Mouse (Mus musculus) c-Kit-positive CD71-negative TER-119-negative erythroid progenitor cells, embryonic 14.5 days (primary cell): ENCODE measurements at regions not wholly inside any gene's neighbourhood (a gene's known extent, or its start where the extent isn't known, plus 50 kb on each side); places are given as distances from the start of the nearest gene placed in this dataset.
"Not testable (repeated sequence)": the region's sequence is repeated elsewhere in the genome, so short reads cannot be mapped to it uniquely, and the experiment has no call there.

ENCODE experiments used
- DNase-seq: peaks from one replicate; pipeline ENCODE4 v3.0.0-alpha.2; 2013; ENCODE audit warnings: low read depth

DNA sequence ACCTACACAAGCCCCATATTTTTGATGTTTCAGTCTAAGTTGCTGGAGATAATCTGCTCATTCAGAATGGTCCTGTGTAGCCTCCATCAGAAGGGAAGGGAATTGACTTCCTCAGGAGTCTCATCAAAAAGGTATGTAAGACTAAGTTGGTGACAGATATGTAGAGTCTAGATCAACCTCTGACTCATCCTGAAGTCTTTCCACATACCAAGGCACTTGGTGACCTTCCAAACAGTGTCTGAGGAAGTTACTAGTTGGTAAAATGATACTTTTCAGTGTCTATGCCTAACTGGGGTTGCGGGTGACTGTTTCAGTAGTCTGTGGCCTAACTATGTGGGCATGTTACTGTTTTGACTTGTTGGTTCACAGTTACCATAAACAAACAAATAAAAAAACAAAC lies 133.0 kb upstream of the Plcb4 start:
- no peak for DNase-seq

DNA sequence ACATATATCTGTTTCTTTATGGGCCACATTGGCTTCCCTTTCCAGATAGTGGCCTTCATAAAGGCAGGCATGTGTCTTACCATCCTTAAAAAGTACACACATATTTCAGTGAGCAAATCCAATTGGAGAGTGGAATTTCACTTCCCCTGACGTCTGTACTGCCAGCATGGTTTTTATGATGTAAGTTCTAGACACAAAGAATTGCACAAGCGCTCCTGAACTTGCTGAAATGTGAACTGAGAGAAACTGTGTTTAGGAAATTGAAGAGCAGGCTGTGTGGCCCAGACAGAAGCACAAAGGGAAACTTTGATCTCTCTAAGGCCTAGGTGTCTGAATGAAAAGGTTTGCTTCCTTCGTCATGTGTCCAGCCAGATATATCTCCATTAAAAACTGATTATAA lies 129.2 kb upstream of the Plcb4 start:
- no peak for DNase-seq

DNA sequence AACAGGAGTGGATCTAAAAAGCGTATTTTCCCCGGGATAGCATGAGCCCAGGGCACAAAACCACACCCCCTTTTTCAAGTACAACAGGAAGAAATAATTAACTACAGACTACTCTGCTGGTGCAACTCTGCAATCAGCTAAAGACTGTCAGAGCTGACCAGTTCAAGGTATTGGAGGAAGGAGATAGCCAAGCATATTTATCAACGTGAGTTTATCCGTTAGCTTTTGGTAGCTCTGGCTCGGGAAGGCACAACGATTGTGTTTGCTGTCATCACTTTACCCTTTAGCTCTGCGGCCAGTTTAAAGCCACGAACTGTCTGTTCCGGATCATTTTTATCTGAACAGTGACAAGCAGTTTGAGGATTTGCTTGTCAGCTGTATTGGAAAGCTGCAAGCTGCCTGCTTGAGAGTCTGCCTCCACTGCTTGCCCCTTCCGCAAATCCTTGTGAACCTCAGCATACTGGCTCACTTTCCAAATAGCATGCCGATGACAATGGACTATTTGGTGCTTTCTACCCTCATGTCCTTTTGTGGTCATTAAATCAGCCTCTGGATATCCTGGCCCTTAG lies 122.4 kb upstream of the Plcb4 start:
- DNase-seq = no peak

DNA sequence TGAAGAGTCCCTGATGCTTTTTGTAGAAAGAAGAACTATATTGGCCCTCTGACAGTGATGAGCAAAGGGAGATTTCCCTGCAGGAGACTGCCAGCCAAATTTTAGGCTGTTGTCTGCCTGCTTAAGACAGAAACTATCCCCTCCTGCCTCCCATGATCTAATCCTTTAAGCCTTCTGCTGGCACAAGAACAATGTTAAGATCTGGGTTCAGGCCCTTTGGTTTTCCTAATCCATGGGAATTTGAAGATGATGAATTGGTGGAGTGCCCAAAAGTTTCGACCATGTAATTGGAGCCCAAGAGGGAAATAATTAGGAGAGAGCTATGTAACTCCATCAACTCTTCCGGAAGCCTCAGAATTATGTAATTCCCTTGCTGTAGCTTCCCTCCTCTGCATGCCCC lies 120.8 kb upstream of the Plcb4 start:
- DNase-seq = no peak

DNA sequence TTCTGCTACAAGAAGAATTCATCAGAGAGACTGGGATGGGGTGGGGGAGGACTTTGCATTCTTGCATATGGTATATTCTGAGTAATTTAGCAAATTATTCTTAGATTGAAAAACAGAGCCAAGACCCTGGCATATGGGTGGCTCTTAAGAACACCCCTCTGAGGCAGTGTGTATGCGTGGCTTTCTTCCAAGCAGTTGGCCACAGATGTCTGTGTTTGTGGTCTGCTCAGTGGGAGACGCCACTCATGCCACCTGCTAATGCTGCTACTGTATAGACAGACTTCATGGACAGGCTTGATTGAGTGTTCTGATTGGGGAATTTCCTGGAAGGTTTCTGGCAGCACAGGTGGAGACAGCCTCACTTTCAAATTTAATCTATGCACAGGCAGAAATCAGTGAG lies 117.8 kb upstream of the Plcb4 start:
- DNase-seq = no peak

DNA sequence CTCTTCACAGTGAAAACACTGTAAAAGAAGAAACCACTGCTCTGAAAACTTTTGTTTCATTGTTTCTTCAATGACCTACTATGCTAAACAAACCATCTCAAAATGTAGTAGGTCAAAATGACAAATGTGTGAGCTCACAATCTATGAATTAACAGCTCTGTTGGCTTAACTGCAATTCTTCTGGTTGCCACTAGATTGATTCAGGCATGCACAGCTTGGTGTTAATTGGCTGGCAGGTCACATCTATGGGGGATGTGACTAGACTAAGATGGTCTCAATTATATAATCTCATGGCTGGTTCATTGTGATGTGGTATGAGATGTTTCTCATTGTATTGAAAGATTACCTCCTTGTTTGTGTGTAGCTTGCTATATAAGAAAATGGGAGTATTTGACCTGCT lies 116.9 kb upstream of the Plcb4 start:
- no peak for DNase-seq

DNA sequence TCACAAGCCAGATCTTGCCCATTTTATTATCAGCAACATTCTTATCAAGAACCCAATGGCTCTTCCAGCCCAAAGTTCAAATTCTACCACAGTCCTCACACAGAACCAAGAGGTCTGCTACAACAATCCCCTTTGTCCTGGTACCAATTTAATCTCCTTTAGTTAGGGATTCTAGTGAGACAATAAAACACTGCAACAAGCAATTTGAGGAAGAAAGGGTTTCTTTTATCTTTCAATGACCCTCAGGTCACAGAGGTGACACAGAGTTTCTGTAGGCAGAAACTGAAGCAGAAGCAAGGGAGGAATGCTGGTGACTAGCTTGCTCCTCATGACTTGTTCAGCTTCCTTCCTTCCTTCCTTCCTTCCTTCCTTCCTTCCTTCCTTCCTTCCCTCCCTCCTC lies 113.9 kb upstream of the Plcb4 start:
- no peak for DNase-seq

DNA sequence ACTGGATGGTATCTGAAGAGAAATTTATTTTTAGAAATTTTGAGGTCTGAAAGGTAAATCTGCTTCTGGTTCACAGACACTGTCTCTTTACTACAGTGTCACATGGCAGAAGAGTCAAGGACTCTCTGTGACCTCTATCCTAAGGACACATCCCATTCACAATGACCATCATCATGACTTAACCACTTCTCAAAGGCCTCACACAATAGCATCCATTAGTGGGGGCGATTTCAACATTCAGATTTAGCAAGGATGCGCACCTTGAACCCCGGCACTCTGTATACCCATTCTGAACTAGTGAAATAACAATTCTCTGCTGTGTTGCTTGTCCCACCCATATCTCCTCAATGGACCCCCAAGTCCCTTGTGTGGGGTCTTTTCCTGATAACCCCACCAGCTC lies 110.8 kb upstream of the Plcb4 start:
- DNase-seq = no peak

DNA sequence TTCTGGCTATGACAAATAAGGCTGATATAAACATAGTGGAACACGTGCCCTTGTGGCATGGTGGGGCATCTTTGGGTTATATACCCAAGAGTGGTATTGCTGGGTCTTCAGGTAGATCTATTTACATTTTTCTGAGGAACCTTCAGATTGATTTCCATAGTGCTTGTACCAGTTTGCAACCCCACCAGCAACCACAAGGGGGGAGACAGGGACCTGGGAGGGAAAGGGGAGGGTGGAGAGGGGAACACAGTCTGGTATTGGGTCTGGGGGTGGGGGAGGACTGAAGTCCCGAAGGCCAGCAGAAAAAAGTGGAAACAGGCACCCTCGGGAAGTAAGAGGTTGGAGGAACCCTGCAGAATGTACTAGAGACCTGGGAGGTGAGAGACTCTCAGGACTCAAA lies 105.8 kb upstream of the Plcb4 start:
- no peak for DNase-seq

DNA sequence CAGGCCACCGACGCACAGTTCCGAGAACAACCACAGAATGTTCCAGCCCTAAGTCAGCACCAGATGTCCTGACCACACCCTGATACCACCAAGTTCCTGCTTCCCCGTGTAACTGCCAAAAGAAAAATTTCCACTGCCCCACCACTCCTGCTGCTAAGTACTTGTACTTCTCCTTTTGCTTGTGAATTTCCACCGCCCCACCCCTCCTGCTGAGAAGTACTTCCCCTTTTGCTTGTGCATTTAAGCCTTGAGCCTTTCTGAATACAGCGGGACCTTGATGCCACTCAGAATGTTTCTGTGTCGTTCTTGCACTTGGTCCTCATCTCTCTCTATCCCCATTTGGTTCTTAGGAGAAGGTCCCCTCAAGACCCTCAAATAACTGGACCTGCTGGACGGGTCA lies 100.8 kb upstream of the Plcb4 start:
- not testable (repeated sequence) for DNase-seq

DNA sequence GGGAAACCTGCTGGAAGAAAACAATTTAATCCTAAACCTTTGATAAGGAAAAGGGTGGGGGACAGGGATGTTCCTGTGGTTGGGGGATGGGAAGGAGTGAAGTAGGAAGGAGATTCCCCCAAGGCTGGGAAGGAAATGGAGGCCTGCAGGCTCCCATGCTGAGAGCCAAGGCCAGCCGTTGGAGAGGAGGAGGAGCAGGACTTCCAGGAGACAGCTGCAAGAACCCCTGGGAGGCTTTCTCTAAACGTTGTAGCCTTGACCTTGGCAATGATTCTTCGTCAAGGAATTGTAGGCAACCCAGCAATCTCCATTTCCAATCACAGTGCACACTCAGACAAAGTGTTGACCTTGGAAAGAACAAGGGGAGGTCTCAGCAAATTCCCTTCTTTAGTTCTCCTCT lies 99.5 kb upstream of the Plcb4 start:
- no peak for DNase-seq

DNA sequence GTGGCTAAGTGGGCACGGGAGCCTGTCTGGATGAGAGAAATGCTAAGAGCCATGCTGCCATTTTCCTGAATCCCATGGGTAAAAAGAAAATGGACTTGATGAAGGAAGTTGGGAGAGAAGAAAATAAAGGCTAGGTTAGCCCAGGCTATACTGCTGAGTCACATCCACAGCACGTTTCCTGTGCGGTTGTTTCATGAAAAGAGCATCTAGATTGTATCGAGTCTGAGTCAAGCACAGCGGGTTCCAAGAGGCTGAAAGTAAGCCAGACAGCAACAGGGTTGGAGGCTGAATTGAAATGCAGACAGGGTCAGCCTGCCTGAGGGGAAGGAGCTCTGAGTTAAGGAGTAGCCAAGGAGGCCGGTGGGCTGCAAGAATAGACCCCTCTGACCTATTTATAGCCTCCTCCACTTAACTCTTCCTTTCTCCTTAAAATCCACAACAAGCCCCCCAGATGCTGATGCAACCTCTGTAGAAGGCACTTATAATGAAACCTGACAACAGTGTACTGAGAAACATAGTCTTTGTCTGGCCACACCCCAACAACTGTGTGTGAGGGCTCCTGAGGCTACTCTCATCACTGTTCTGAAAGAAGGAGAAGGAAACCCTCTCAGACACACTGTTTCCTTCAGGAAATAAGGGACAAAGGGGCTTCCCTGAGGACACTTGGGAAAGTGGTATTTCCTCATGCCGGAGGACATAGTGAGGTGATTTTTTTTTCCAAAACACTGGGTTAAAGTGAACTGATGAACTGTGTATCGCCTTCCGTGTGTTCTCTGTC lies 98.7 kb upstream of the Plcb4 start:
- no peak for DNase-seq

DNA sequence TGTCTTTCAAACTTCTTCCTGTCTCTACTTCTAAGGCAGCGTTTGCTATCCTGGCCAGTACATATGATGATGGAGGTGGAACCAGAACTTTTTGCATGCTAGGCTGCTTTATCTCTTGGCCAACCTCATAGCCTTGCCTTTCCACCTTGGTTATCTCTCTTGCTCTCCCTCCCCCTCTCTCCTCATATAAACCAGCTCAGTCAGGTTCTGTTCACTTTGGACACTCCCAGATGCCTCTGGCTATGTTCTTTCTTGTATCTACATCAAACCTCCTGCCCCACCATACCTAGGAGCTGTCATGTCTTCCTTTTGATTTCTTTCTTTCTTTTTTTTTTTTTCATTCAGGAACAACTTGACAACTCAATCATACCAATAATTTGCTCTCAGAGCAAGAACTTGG lies 98.0 kb upstream of the Plcb4 start:
- DNase-seq = no peak

DNA sequence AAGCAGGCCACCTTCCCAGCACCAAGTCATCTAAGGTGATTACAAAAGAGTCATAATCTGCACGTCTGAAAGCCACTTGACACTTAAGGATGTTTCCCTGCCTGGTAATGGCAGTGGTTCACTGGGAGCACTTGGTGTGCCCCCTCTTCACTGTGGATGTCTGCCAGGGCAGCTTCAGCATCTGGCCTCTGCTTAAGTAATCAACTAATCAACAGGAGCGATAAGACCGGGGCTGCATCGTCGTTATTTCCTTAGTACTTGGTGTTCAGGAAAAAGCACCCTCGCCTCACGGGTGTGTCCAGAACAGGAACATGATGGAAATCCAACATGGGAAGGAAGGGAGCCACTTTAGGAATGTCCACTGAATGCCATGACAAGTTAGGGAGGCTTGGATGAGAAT lies 97.1 kb upstream of the Plcb4 start:
- no peak for DNase-seq

DNA sequence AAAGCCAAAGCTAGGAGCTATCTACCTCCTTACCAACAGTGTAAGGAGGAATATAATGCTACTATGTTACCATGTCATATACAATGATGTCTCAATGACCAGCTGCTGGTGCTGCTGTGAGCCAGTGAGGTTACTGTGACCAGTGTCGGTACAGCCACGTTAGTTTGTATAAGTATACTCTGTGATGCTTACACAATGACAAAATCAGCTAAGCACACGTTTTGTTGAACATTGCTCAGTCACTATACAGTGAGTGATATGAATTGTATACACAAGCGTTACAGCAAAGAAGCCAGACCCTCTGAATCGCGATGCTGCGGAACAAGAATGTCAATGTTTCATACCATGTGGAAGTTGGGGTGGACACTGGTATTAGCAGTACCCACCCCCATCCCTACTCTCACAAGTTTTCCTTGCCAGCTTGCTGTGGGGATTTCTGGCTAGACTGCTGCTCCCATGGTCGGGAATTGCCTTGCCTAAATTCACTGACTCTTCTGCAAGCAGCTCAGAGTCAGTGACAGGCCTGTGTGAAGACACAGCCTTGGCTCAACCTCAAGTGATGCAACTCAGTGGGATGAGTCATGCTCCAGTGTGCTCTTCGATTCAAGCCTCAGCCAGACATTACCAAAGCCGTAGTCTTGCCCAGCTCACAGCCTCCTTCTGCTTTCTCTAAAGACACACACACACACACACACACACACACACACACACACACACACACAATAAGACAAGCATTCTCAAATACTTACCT lies 96.5 kb upstream of the Plcb4 start:
- peak; percentile 29 for DNase-seq

DNA sequence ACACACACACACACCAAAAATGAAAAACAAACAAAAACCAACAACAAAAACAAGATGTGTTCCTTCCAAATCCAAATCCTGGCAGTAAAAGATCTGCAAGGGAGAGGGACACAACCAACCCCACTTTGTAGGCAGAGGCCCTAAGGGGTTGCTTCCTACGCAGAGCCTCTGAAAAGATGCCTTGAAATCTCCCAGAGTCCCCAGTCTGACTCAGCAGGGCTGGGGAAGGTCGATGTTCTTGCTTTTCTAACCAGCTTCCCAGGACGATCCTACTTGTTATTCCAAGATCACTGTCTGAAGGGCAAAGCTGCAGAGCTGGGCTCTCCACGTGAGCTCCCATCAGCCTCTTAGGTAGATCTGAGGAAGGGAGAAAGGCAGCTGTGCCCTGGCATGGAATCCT lies 94.6 kb upstream of the Plcb4 start:
- no peak for DNase-seq

DNA sequence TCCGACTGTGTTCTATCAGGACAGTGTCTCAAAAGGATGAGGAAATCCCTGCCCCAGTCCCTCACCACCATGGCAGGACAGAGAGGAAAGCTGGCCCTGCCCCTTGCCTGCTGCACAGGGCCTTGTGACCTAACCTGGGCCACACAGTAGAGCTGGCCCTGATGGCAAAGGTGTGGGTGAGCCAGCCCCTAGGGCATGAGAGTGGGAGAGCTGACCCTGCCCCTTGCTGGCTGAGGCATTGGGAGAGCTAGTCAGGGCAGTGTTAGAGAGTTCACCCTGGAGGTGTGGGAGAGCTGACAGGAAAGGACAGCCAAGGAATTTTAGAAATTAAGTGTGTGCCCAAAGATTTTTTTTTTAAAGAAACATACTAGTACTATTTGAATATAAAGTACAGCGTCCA lies 90.5 kb upstream of the Plcb4 start:
- no peak for DNase-seq

DNA sequence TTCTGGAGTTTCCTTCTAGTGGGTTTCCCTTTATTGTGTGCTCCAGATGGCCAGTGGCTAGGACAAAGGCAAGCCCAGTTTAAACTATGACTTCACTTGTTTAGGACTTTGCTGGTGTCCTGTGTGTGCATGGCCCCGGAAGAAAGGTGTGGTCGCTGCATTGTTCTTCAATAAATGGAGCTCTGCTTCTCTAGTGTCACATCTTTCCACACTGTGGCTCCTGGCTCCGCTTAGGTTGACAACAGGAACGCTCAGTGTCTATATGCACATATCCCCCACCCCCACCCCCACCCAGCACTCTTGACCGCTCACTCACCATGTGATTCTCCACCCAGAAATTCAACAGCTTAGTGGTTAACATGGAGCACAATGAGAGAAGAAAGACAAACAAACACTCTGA lies 87.2 kb upstream of the Plcb4 start:
- no peak for DNase-seq

DNA sequence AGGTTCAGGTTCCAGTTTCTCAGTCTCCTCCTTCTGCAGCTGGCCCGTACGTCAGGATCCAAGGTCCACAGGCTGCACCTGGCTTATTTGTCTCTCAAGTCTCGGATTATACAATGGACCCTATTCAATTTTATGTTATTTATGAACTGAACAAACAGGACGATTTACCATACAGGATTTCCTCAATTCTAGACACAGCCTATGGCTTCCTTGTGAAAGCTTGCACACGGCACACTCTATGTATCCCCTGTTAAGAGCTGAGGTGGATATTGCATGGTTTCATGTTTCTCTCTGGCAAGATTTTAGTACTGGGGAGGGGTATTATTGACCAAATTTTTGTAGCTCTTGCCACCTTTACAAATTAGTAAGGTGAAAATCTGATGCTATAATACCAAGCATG lies 81.6 kb upstream of the Plcb4 start:
- DNase-seq = no peak

DNA sequence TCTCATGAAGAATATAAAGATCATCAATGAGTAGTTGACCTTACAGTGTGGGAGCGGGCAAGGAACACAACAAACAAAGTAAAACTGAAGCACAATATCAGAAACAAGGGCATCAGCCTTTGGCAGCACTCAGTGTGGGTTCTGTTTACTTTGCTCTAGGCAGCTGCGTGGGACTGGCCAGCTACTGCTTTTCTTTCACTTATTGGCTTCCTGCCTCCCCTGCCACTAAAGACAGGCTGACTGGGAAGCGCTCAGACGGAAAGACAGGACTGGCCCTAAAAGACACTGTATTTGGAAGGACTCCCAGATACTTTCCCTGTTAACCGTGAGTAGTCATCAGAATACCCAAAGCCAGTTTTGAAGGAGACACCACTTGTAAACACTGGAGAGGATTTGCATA lies 80.7 kb upstream of the Plcb4 start:
- DNase-seq = no peak

DNA sequence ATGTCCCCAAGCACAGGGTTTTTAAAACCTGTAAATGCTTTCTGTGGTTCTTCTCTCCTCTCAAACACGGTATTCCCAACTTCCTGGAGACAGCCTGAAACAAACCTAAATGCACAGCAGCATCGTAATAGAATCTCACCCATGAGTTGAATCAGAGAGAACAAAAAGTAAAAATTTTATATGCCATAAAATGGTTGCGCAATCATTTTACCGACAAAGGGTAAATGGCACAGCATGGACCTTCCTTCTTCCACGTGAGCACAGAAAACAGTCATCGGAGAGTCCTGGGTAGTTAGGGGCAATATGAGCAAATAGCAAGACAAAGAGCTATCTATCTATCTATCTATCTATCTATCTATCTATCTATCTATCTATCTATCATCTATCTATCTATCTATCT lies 79.3 kb upstream of the Plcb4 start:
- DNase-seq = no peak

DNA sequence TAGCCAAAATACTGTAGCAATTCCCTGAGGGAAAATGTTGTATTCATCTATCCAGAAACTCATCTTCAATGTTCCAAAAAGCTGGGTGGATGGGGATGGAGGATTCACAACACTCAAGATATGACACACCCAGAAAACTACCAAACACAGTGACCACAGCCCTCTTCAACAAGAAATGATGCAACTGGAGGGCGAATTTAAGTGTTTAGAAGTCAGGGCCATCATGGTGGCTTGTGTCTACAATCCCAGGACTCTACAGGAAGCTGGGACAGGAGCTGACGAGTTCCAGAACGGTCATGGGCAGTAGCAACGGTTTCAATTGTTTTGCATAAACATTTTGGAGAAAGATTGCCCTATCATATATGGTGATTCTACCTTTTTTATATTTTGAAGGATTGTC lies 78.8 kb upstream of the Plcb4 start:
- DNase-seq = no peak

DNA sequence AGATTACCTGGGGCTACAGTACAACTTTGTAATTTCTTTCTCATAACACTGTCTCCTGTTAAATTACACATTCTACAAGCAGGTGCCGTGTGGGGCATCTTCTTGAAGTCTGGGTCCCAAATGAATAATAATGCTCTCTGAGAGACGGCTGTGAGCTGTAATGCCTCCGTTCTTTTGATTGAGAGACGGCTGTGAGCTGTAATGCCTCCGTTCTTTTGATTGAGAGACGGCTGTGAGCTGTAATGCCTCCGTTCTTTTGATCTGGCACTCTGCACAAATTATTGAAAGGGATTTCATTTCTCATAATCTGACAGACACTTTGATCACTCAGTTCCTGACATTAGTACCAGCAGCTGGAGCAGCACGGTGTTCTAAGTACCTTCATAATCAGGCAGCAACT lies 76.5 kb upstream of the Plcb4 start:
- DNase-seq = no peak

DNA sequence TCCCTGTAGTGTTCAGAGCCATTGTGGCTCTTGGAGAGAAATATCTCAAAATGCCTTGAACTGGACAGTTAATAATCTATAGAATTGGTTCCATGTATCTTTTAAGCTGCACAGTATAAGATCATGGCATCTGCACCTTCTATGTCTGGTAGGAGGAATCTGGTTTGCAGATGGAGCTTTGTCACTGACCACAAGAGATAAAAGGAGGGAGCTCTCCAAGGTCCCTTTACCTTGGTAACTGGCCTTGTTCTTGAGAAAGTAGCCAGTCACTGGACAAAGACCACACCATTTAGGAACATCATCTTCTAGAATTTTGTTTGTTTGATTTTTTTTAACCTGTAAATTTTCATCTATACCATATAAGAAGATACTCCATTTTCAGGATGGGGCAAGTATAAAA lies 52.5 kb upstream of the Plcb4 start:
- DNase-seq = no peak
